Mouse (Mus musculus) lung, postnatal 25 days (tissue): ENCODE measurements around the gene Tfb2m.

Experiments
- DNase-seq: peaks from one replicate; pipeline ENCODE4 v3.0.0; 2022; ENCODE audit warnings: low spot score

Tfb2m gene

GRCm38 (mm10) chr1:179502565-179502964 lies 43.5 kb downstream of the Tfb2m start:
- peak; percentile 13 for DNase-seq

- no peak for DNase-seq
Measured at GRCm38 (mm10) chr1:179499257-179499656, 46.8 kb downstream of the Tfb2m start.

GRCm38 (mm10) chr1:179492908-179493307 lies 53.2 kb downstream of the Tfb2m start:
- no peak for DNase-seq

GRCm38 (mm10) chr1:179488520-179488919 lies 57.5 kb downstream of the Tfb2m start:
- DNase-seq = no peak

GRCm38 (mm10) chr1:179487990-179488389 lies 58.1 kb downstream of the Tfb2m start:
- DNase-seq = no peak

- no peak for DNase-seq
Measured at GRCm38 (mm10) chr1:179487238-179487637, 58.8 kb downstream of the Tfb2m start.

- DNase-seq = no peak
Measured at GRCm38 (mm10) chr1:179485784-179486540, 60.1 kb downstream of the Tfb2m start.

- no peak for DNase-seq
Measured at GRCm38 (mm10) chr1:179480862-179481261, 65.2 kb downstream of the Tfb2m start.
